Mouse (Mus musculus) left cerebral cortex, postnatal 10 days (tissue): Measurements from ENCODE around the gene Tlk1. TPM values are rescaled to one million over a fixed set of nuclear protein-coding genes. Genes with fewer than 3 reads are reported as not detected.

Experiments used
- DNase-seq, 2 experiments: peaks; one replicate each; pipeline ENCODE4 v3.0.0; 2021 to 2022; ENCODE audit warnings: low spot score in 2 of 2, mixed read lengths in 1 of 2; ENCODE audit errors: extremely low spot score in 1 of 2
- intact Hi-C: fragments of 180-260 bp; cut with DNase I; formaldehyde crosslinking; loops from one replicate; pipeline ENCODE4 v1.15.1; 2025
- total RNA-seq, 2 experiments: library from RNA; stranded (reverse); gene quantifications; 2 replicates each; pipeline ENCODE4 v1.2.3; 2021

Tlk1 gene
- total RNA-seq: 10 to 100 TPM; 89.3 to 92.4 TPM

DNA sequence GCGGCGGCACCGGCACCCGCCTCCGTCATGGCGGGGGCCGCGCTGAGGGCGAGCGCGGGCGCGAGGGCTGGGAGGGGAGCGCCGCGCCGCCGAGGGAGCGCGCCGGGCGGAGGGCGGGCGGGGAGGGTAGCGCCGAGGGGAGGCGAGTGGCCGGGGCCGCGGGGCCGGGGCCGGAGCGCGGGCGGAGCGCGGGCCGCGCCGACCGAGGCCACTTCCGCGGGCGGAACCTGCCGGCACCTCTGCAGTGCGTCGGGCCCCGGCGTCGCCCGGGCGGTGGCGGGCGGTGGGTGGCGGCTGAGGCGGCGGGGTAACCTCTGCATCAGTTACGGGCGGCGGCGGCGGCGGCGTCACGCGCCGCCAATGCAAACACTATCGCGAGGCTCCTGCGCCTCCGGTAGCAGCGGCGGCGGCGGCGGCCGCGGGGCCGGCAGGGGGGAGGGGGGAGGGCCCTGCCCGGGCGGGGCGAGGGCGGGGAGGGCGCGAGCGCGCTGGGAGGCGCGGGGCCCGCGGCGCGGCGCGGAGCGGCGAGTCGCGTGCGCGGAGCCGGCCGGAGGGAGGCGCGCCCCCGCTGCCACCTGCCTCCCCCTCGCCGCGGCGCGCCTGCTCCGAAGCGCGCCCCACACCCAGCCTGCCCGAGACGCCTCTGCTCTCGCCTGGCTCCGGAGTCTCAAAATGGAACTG lies at the start of gene Tlk1:
Gene Tlk1, minus strand, starts transcription at position 358 of the 681 bp plus-strand sequence.
- intact Hi-C loops: loop anchor here (5.0 to 10.0 kb wide), 2 partner anchors 121 to 212 kb away; no protein-coding TSS in a partner anchor
- DNase-seq: peak; percentile 26 to 91

DNA sequence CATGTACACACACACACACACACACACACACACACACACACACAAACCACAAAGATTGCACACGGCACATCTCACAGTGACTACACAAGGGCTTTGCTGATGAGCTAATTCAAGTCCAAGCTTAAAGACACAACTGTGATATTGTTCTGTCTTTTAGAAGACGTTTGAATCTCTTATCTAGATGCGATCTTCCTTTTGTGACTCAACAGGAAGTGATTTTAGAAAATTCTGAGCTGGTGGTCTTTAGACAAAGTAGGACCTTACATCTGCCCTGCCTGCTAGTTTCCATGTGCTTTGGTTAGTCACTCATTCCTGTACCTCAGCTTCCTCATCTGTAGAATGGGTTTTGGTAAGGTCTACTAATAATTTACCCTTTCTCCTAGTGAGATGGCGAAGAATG lies 49.6 kb upstream of the Tlk1 start:
- no peak for DNase-seq
- intact Hi-C loops: no loop called here

DNA sequence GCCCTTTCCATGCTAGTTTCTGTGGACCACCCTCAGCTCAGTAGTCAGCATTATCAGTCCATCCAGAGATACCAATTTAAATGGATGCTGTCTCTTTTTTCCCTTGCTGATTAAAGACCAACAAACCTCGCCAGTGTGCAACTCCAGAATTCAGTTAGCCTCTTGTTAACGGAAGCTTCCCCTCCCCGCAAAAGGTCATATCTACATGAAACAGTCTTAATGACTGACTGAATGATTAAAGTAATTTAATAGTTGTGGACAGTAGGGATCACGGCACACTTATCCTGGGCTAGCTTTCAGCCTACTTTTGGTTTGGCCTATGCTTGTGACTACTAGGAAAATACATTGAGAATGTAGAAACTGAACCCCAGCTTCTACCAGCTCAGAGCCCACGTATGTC lies 47.6 kb upstream of the Tlk1 start:
- DNase-seq: no peak
- intact Hi-C loops: no loop called here

DNA sequence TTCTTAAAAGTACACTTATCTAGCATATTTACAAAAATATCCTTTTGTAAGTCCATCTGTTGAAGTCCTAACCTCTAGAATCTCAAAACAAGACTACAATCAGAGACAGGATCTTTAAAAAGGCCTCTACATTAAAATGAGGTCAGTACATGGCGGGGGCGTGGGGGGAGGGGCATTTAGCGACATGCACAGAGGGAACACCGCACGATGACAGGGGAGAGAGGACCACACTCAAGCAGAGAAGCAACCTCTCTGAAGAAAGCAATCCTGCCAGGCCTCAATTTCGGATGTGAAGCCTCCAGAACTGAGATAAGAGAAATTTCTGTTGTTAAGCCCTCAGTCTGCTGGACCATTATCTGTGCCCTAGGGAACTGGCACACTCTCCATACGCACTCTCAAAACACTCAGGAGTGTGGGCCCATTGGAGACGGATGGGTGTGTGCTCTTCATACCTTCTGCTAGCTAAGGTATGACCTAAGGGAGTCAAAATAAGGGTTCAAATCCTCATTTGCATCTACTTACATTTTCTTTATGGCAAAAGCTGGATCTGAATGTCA lies 46.0 kb upstream of the Tlk1 start:
- intact Hi-C loops: no loop called here

DNA sequence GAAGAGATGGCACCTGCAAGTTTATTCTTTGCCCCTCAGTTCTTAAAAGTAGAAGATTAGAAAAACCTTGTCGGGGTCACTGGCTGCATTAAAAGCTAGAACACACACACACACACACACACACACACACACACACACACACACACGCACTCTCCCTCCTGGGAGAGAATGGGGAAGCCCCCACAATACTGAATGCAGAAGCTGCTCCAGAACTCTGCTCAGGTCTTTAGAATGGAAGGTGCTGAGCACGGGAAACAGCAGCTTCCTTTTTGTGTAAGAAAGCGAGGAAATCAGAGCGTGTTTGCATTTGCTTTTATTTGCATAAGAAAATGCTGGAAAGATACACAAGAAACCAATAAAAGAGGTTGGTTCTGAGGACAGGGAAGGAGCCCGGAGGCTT lies 45.3 kb upstream of the Tlk1 start:
- intact Hi-C loops: no loop called here
- DNase-seq: no peak

More for the DNA sequence above, 46.0 kb upstream of the Tlk1 start:
- DNase-seq: no peak

DNA sequence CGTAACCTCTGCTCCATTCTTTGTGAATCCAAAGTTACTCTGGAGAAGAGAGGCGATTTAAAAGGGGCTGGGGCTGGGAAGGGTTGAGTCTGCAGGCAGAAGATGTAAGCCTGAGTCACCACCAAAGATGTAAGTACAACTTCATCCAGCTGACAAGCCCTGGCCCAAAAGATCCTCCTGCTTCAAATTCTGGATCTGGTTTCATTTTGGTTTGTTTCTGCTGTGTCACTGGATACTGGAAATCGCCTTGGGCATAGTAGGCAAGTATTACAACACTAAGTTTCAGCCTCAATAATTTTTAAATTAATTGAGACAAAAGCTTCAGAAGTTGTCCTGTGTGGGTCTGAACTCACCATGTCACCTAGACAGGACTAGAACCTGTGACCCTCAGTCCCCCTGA lies 43.6 kb upstream of the Tlk1 start:
- intact Hi-C loops: no loop called here
- DNase-seq: no peak

DNA sequence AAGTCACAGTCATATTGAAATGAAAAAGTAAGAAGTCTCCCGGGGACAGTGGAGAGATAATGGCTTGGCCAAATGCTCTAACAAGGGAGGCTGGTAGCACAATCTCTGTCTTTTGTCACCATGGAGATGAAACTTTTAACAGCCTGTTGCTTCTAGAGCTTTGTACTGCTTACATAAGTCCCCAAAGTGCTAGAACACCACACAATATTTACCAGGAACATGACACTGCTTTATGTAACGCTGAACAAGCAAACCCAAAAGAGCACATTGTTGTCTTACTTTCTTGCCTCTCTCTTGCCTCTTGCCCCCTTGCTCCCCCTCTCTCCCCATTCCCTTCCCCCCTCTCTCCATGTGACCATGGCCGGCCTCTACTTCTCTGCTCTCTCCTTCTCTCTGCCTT lies 41.7 kb upstream of the Tlk1 start:
- DNase-seq: no peak

DNA sequence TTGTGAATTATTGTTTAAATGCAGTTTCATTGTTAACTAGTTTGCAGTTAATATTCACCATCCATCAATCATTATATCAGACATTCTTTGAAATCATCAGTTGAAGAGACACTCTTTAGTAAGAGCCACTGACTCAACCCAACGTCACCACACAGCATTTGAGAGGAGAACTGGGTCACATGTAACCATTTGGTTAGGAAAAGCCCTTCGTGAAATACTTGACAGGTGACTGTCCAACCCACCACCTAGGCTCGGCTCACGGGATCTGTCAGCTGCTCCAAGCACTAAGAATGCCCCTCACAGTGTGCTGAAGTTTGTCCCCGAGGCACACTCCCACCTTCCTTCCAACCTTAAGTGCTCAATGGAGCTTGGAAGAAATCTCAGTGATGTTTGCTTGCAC lies 37.4 kb upstream of the Tlk1 start:
- intact Hi-C loops: no loop called here
- no peak for DNase-seq

More for the DNA sequence above, 41.7 kb upstream of the Tlk1 start:
- intact Hi-C loops: no loop called here

DNA sequence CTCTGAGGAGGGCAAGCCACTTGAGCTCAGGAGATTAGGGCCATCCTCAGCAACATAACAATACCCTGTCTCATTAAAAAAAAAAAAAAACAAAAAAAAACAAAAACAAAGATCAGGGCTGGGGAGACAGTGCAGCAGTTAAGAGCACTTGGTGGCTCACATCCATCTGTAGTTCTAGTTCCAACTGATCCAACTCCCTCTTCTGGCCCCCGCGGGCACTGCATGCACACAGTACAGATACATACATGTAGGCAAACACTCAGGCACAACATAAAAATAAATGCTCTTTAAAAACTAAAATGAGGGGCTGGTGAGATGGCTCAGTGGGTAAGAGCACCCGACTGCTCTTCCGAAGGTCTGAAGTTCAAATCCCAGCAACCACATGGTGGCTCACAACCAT lies 34.2 kb upstream of the Tlk1 start:
- intact Hi-C loops: no loop called here
- DNase-seq: peak in 1 of 2 experiments; percentile 30

DNA sequence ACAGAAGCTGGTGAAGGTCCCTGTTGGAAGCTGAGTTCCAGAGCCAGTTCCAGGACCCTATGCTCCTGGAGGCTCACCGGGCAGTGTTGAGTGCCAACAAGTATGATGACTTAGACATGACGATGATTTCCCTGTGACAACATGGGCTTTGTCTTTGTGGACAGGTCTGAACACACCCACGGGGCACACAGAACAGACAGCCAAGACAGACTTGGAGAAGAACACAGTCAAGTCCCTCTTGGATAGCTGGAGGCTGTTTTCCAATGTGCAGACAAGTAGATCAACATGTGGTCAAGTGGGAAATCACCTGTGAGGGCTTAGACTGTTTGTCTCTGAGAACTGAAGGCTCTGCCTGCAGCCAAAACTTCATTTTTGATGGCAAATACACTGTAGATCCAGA lies 31.4 kb upstream of the Tlk1 start:
- DNase-seq: no peak
- intact Hi-C loops: no loop called here

DNA sequence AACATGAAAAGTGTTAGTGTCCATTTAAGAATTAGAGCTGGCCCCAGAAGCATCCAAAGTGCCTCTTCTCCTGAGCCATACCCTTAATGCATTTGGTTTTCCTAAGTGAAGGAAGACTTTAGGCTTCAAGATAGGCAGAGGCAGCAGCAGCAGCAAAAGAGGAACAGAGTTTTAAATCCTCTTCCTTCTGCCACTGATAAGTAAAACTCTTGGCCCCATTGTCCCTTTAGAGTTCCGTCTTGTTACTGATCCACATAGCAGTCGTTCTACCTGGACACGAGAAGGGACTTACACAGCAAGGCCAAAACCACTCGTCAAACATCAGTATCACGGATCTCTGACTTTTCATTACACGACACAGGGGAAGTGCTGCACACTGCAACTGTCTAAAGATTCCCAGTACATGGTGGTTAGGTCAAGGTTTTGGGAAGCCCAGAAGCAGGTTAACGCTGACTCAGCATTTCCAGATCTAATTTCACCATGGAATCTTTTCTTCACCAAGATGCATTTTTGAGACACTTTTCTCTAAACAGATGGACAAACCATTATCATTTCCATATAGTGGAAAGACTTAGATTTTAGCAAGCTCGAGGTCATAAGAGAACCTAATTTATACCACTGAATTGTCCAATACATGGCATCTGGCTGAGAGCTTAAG lies 28.8 kb upstream of the Tlk1 start:
- intact Hi-C loops: no loop called here
- no peak for DNase-seq

DNA sequence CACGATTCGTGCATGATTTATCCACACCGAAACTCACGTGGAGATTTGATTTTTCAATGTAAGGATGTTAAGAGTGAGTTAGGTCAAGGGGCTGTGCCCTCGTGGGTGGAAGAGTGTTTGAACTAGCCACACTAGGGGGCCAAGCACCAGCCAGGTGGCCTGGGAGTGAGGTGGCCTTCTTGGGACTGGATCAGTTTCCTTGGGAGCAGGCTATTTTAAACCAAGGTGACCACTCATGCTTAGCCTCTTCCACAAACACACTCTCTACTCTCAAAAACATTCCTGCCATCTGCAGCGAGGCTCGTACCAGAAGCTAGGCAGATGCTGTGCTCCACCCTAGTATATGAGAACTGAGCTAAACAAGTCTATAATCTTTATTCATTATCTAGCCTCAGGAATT lies 27.8 kb upstream of the Tlk1 start:
- intact Hi-C loops: no loop called here
- DNase-seq: no peak

DNA sequence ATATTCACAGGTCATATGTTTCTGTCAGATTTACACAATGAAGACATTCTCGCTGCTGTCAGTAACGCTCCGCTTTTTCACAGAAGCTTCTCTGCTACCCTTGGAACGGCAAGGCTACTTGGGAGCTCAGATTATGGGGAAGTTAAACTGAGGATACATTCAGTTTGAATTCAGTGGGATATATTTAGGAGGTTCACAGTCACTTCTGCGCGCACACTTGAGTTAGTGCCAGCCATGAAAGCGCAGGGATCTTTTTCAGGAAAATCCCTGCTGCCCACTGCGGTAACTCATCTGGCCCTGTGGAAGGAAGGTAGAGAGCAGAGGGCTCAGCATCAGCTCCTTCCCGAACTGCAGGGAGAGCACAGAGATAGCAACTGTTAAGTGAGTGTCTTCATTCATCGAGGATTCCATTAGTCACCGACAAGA lies 27.3 kb upstream of the Tlk1 start:
- intact Hi-C loops: no loop called here
- DNase-seq: peak; percentile 47 to 60

DNA sequence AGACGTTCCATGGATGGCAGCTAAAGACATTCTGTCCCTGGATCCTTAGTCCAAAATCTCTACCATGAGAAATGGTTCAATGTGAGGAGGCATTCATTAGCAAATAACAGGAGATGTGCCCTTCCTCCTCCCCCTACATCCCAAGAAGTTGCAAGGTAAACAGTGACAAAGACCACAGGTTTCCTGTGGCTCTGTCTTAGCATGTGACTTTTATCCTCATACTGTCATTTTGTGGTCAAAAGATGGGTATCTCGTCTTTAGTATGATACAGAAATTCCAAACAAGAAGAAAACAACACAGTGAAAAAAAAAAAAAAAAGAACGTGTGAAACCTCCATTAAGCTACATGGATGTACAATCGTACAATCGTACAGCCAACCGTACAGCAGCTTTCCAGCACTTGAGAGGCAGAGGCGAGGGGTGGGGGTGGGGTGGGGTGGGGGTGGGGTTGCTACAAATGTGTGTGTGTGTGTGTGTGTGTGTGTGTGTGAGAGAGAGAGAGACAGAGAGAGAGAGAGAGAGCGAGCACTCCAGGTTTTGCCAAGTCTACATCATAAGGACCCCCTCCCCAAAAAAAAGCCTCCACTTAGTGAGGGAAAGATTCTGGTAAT lies 26.8 kb upstream of the Tlk1 start:
- no peak for DNase-seq
- intact Hi-C loops: no loop called here

DNA sequence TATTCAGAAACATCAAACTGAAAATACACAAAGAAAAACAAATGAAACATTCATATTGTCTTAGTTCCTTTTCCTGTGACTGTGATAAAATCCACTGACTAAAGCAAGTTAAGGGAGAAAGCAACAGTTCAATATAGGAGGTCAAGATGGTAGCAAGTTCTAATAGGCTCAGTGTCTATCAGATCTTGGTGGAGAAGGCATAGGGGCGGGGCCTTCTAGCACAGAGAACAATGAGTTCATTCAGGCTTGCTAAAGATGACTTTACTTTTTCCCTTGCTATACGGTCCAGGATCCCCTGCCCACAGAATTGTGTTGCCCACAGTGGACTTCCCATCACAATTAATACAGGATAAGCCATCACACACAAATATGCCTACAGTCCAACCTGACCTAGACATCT lies 20.3 kb upstream of the Tlk1 start:
- intact Hi-C loops: no loop called here
- no peak for DNase-seq

DNA sequence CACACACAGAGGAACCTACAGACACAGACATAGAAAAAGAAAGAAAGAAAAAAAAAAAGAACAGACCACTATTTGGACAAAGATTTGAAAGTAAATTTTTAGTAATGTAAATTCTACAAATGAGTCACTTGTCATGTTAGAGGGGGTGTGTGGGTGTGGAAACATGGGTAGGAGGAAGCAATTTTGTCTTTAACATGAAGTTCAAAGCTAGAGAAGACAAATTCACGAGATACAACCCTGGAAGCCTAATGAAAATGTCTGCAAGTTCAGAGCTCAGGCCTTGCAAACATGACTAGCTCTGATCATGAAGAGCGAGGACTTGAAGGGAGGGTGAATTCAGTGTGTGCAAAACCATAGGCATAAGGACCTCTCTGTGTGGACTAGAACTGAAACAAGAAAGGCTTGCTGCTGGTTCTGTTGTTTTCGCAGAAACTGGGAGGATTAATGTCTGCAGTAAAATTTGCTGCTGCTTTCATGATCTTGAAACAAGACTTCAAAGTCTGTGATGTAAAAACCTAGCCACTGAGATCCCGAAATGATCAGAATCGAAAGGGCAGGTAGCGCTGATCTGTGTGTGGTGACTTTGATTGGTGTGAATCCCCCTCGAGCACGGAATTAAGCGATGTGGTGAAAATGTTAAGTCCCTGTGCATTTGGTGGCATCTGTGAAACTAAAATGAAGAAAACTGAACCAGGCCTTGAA lies 19.3 kb upstream of the Tlk1 start:
- no peak for DNase-seq
- intact Hi-C loops: no loop called here

DNA sequence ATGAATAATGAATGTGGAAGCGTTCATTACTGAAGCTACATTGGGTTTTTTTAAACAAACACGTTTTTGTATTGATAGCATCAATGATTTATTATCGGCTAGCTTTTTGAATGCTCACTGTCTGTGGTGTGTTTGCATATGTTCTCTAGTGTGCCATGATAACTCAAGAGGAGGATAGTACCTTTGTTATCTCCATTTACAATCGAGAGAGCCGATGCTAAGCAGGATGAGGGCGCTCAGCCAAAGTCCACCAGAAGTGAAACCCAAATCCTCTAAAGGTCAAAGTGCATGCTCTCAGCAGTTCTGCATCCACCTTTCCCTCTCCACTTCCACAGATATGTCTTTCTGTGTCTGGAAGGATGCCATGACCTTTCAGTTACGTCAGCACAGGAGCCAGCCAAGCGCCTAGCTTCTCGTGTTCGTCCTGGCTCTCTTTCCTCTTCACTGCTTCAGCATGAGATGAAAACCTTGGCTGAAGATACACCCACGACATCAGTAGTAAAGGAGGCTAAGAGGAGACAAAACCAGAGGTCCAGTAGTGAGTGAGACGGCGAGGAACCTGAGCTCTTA lies 16.6 kb upstream of the Tlk1 start:
- peak in 1 of 2 experiments; percentile 18 for DNase-seq
- intact Hi-C loops: no loop called here

DNA sequence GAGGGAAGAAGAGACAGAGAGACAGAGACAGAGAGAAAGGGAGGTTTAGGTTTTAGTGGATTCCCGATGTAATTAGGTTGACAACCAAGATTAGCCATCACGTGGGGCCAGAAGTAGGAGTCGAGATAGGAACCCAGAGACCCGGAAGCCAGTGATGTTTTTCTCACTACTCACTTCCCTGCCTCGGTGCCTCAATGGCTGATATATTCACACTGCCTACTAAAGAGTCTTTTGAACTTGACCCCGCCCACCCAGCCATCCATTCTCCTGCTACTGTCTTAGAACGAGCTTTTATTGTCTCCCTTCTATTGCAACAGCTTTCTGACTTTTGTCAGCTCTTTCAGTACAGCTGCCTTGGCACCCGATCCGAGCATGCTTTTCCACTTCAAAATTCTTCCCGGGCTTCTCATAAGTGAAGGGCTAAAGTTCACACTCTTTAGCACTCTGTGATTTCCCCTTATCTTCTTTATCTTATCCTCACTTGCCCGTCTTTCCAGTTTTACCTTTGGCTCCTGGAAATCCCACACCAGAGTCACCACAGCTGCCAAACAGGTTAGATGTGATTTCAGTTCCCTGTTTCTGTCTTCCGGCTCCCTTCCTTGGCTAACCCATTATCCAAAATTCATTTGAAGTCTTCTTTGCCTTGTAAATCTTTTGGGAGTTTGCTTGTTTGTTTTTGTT lies 13.1 kb upstream of the Tlk1 start:
- no peak for DNase-seq

DNA sequence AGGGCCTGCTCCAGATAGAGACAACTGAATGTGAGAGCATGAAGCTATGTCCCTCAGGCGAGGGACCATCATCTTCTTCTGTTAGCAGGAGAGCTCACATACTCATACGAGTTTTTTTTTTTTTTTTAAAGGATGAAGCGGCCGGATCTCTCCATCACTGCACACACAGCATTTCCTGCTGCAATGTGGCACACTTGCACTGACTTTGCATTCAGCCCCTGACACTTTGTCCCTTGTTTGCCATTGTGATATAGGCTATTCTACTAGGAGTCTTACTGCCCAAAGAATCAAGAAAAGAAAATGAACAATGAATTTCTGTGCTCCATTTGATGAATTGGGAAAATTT lies 10.8 kb upstream of the Tlk1 start:
- intact Hi-C loops: no loop called here
- DNase-seq: no peak

More for the DNA sequence above, 13.1 kb upstream of the Tlk1 start:
- intact Hi-C loops: no loop called here
